Mouse (Mus musculus): ENCODE results near the gene Dgki.
"Not testable (repeated sequence)": the region's sequence is repeated elsewhere in the genome, so short reads cannot be mapped to it uniquely, and the experiment has no call there.

GRCm38 (mm10) chr6:37106236-37106635 lies 193.7 kb downstream of the Dgki start:
- TF ChIP-seq ZMIZ1 (IDR thresholded peaks at IDR 0.05; ENCODE audit: low read depth, low read length); CTCF (conservative IDR thresholded peaks at IDR 0.05 in 1 of 2, IDR thresholded peaks at IDR 0.05 in 1 of 2; ENCODE audit: low read depth in 2 of 2, low read length in 2 of 2): not testable (repeated sequence)

All from CH12.LX (cell line).